Mouse (Mus musculus) limb, embryonic 12.5 days (tissue): ENCODE results near the gene Dnm2. TPM values are rescaled to one million over a fixed set of nuclear protein-coding genes. Genes with fewer than 3 reads are reported as not detected.
"Not testable (repeated sequence)": the region's sequence is repeated elsewhere in the genome, so short reads cannot be mapped to it uniquely, and the experiment has no call there.

Experiments used
- ATAC-seq: fragments of 200-750 bp; cut with Nextera tagmentation; 2 replicates; pipeline ENCODE4 v1.8.0; 2017; ENCODE audit warnings: low read depth, moderate TSS enrichment; ENCODE audit not compliant: insufficient number of reproducible peaks, insufficient read depth, low FRiP score, low TSS enrichment
- H3K27ac ChIP-seq: fragments of 300-500 bp; sonication (generic); 2 replicates; pipeline ENCODE4 v1.5.1; 2016; ENCODE audit warnings: mild to moderate bottlenecking, moderate library complexity
- H3K27me3 ChIP-seq: fragments of 300-500 bp; sonication (generic); 2 replicates; pipeline ENCODE4 v1.6.1; 2016; ENCODE audit warnings: mild to moderate bottlenecking, moderate library complexity
- H3K36me3 ChIP-seq: fragments of 300-500 bp; sonication (generic); 2 replicates; pipeline ENCODE4 v1.6.1; 2016; ENCODE audit warnings: mild to moderate bottlenecking, moderate library complexity
- H3K4me1 ChIP-seq: fragments of 300-500 bp; sonication (generic); replicated peaks from 2 replicates; pipeline ENCODE4 v1.6.1; 2016
- H3K4me2 ChIP-seq: fragments of 300-500 bp; sonication (generic); 2 replicates; pipeline ENCODE4 v1.6.1; 2016; ENCODE audit warnings: mild to moderate bottlenecking, moderate library complexity
- H3K4me3 ChIP-seq: fragments of 300-500 bp; sonication (generic); replicated peaks from 2 replicates; pipeline ENCODE4 v1.5.1; 2016; ENCODE audit warnings: mild to moderate bottlenecking
- H3K9ac ChIP-seq: fragments of 300-500 bp; sonication (generic); replicated peaks from 2 replicates; pipeline ENCODE4 v1.6.1; 2016; ENCODE audit warnings: mild to moderate bottlenecking, moderate library complexity
- H3K9me3 ChIP-seq: fragments of 300-500 bp; sonication (generic); 2 replicates; pipeline ENCODE4 v1.6.1; 2016; ENCODE audit warnings: mild to moderate bottlenecking, moderate library complexity
- WGBS: fragments of 180-500 bp; shearing (Covaris S2); methylation state at CpG from one replicate; pipeline ENCODE4 v1.1.7; 2016; 5-methylcytosine and 5-hydroxymethylcytosine counted together
- polyA plus RNA-seq: library from polyadenylated mRNA; unstranded; fragments of >200 nt; fragmentation: Nextera tagmentation; extraction: Ambion mirVana; gene quantifications from 2 replicates; pipeline ENCODE4 v1.2.1, GENCODE M21; 2016

The Dnm2 gene
- polyA plus RNA-seq, 1 experiment from 2014 or later: 78.4 TPM

DNA sequence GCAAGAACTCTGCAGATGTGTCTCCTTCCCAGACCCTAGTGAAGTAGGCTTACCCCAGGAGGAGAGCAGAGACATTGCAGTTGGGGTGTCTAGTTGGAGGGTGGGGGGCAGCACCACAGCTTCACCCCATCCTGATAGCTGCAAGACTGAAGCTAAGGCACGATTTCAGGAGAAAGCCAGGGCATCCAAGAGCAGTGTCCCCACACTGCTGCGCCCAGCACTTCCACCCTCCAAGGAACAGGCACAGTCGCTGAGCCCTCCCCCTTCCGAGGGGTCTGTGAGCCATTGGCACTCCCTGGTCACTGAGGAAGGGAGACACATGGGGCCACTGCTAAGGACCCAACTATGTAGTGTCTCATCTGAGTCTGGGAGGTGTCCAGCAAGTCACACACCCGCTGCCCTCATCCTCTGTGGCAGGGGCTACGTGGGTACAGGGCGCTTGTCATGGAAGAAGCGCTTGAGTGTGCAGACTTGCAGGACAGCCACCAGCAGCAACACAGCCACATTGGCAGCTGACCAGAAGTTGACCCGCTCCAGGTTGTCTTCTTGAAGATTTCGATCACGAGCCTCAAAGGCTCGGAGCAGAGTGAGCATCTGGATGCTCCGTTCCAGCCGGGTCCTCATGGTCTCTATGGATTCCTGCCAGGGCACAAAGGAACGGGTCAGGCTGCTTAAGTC is 83.2 kb downstream of the Dnm2 start:
- Histone ChIP-seq H3K4me3 (no peak overlapping the region), H3K4me2 (no peak overlapping the region), H3K27ac (no peak overlapping the region), H3K4me1 (peaks cover 15% of the 10 kb centered on the region), H3K9me3 (no peaks in the 10 kb centered on the region), H3K27me3 (no peaks in the 10 kb centered on the region), H3K36me3 (peaks cover 63% of the 10 kb centered on the region), H3K9ac (no peak overlapping the region)
- no peak for ATAC-seq
- 92% methylated on average over 15 of the region's 15 CpGs for WGBS

DNA sequence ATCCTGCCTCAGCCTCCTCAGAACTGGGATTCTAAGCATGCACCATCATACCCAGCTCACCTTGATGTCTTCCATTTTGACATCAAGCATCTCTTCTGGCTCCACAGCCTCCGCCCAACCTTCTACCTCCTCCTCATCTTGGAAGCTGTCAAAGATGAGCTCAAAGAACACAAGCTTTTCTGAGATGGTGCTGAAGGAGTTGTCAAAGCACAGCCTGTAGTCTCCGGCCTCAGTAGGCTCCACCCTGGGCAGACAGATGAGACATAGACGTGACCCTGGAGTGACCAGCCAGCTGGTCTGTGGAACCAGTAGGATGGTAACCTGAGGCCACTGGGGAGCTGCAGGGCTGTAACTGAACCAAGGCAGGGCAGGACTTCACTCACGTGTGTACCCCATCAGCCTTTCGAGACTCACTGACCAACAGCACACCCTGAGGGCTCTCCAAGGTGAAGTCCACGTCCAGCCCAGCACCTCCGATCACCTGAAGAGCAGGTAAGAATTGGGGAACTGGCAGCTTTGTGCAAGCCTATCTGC is 84.2 kb downstream of the Dnm2 start:
- Histone ChIP-seq H3K4me1 (peaks cover 15% of the 10 kb centered on the region), H3K4me2 (peak overlapping the region; percentile 71), H3K36me3 (peaks cover 53% of the 10 kb centered on the region), H3K27ac (peak overlapping the region; percentile 89; the same call in 1 of the 2 replicates), H3K27me3 (no peaks in the 10 kb centered on the region), H3K4me3 (peak overlapping the region; percentile 63), H3K9ac (peak overlapping the region; percentile 76), H3K9me3 (no peaks in the 10 kb centered on the region)
- WGBS: 78% methylated on average over 7 of the region's 7 CpGs
- no peak for ATAC-seq

DNA sequence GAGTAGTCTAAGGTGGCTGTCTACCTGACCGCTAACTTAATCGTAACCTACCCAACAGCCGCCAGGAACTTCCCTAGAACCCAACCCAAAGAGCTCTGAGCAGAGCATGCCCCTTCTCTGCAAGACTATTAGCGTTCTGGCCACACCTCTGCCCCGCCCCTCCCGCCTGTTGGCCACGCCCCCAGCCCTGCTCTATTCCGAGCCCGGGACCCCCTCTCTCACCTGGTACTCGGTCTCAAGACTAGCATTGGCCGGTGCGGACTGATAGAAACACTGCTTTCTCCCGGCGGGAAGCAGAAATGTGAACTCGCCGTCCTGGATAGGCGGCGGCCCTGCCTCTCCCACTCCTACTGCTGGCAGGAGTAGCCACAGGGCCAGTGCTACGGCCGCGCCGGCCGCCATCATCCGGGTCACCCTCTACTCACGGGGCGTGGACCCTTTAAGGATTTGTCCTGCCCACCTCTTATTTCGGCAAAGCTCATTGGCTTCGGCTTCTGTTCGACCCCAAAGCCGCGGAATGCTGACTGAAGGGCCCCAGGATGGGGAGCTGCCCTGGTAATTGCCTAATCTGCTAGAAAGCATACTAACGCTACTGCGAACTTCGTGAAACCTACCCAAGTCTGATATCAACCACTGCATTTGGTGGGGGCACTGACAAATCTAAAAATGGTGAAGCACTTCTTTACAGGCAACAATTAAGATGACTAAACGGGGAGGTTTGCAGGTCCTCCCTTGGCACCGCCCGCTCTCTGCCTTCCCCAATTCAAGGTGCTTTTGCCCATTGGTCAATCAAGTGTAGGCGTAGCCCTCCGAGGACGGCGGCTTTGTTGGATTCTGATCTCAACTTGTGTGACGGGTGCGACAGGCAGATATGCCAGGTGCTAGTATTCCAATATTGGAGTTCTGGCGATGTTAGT is 85.3 kb downstream of the Dnm2 start, which contains the start of gene Tmed1:
Gene Tmed1, minus strand, starts transcription at position 481 of the 917 bp plus-strand sequence.
- Histone ChIP-seq H3K4me1 (peaks cover 15% of the 10 kb centered on the region), H3K9ac (peak within 1 kb of the TSS; percentile 76), H3K27ac (peak within 1 kb of the TSS; percentile 89), H3K9me3 (no peaks in the 10 kb centered on the region), H3K36me3 (peaks cover 42% of the 10 kb centered on the region), H3K4me2 (peak within 1 kb of the TSS; percentile 71), H3K27me3 (no peaks in the 10 kb centered on the region), H3K4me3 (peak within 1 kb of the TSS; percentile 63)
- under 1% methylated on average over 44 of the region's 44 CpGs for WGBS
- ATAC-seq: peak; percentile 95

DNA sequence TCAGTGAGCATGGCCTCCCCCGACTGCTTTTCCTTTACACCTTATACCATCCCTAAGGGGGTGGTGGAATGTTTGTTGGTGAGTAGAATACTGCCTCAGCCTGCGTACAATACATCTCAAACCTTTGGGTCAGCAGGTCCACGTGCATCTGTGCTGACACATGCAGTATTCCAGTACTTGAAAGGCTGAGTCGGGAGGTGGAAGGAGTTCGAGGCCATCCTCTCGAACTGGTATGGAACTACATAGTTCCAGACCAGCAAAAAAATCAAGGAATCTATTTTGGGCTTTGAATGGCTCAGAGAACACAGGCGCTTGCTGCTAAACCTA is 85.9 kb downstream of the Dnm2 start:
- Histone ChIP-seq H3K4me2 (peak overlapping the region; percentile 71), H3K4me3 (peak overlapping the region; percentile 63), H3K9me3 (no peaks in the 10 kb centered on the region), H3K4me1 (peaks cover 15% of the 10 kb centered on the region), H3K36me3 (peaks cover 36% of the 10 kb centered on the region), H3K9ac (peak overlapping the region; percentile 76), H3K27me3 (no peaks in the 10 kb centered on the region), H3K27ac (peak overlapping the region; percentile 89)
- 10% methylated on average over 7 of the region's 7 CpGs for WGBS
- peak; percentile 18; the same call in 1 of the 2 replicates for ATAC-seq

DNA sequence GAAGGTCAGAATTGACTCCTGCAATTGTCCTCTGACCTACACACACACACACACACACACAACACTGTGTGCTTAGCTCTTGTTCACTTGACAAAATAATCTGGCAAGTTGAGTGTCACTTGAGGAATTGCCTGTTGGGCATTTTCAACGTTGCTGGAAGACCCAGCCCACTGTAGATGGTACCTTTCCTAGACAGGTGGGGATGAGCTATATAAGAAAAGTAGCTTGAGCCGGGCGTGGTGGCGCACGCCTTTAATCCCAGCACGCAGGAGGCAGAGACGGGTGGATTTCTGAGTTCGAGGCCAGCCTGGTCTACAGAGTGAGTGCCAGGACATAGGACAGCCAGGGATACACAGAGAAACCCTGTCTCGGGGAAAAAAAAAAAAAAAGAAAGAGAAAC is 86.3 kb downstream of the Dnm2 start:
- Histone ChIP-seq H3K9me3 (no peaks in the 10 kb centered on the region), H3K4me1 (peaks cover 15% of the 10 kb centered on the region), H3K27me3 (no peaks in the 10 kb centered on the region), H3K27ac (peak overlapping the region; percentile 89), H3K36me3 (peaks cover 32% of the 10 kb centered on the region), H3K4me2 (peak overlapping the region; percentile 71), H3K4me3 (peak overlapping the region; percentile 63), H3K9ac (peak overlapping the region; percentile 76)
- no peak for ATAC-seq
- WGBS: 78% methylated on average over 9 of the region's 9 CpGs

DNA sequence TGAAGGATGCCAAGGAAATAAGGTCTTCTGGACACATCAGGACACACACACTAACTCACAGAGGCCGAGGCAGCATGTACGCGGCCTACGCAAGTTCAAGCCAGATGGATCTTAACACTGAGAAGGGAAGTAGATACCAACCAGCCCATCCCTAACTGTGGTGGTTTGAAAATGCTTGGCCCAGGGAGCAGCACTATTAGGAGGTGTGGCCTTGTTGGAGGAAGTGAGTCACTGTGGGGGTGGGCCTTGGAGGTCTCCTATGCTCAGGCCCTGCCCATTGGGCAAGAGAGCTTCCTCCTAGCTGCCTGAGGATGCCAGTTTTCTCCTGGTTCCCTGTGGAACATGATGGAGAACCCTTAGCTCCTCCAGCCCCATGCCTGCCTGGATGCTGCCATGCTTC is 88.8 kb downstream of the Dnm2 start:
- no peak for ATAC-seq
- no peak overlapping the region for H3K4me2 ChIP-seq
- H3K4me3 ChIP-seq: no peak overlapping the region
- 97% methylated on average over 4 of the region's 4 CpGs for WGBS
- no peak overlapping the region for H3K9ac ChIP-seq
- H3K27ac ChIP-seq: no peak overlapping the region
- no peaks in the 10 kb centered on the region; the same call in 1 of the 2 replicates for H3K9me3 ChIP-seq
- no peaks in the 10 kb centered on the region for H3K27me3 ChIP-seq
- peaks cover 8% of the 10 kb centered on the region; the same call in 1 of the 2 replicates for H3K36me3 ChIP-seq
- peaks cover 15% of the 10 kb centered on the region for H3K4me1 ChIP-seq

DNA sequence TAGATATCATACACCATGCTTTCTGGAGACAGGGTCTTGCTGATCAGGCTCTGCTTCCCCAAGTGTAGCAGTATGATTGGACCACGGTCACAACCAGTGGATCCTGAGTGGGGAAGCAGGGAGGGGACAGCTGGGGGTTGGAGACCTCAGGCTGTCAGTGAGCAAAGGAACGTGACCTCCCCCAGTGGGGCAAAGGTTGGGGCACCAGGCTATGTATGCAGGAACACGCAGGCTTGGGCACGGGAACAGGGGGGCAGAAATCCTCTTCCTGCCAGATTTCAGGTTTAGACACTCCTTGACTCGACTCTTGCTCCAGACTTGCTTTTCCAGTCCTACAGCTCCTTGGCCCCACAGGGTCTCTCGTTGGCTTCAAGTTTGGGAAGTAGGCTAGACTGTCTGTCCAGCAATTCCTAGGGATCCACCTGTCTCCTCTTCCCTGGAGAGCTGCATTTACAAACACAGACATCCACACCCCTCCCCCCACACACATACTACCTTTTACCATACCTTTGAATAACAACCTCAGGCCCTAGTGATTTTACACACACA is 93.3 kb downstream of the Dnm2 start:
- Histone ChIP-seq H3K27me3 (no peaks in the 10 kb centered on the region), H3K9me3 (no peaks in the 10 kb centered on the region; the same call in 1 of the 2 replicates), H3K36me3 (no peaks in the 10 kb centered on the region), H3K4me2 (no peak overlapping the region), H3K27ac (no peak overlapping the region), H3K4me1 (no peaks in the 10 kb centered on the region), H3K4me3 (no peak overlapping the region), H3K9ac (no peak overlapping the region)
- 77% methylated on average over 6 of the region's 6 CpGs for WGBS
- ATAC-seq: no peak

DNA sequence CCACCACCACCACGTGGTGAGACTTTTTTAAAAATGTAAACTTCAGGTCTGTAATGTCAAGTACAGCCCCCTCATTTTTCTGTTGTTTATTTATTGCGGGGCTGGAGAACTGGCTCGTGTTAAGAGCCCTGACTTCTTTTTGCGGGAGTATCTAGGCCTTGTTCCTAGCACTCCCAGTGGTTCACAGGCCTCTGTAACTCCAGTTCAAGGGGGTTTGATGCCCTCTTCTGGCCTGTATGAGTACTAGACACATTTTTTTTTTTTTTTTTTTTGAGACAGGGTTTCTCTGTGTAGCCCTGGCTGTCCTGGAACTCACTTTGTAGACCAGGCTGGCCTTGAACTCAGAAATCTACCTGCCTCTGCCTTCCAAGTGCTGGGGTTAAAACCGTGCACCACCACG is 94.0 kb downstream of the Dnm2 start:
- not testable (repeated sequence) for H3K4me3 ChIP-seq, H3K36me3 ChIP-seq, ATAC-seq, H3K27ac ChIP-seq, H3K4me2 ChIP-seq, H3K27me3 ChIP-seq, H3K4me1 ChIP-seq, H3K9me3 ChIP-seq, H3K9ac ChIP-seq
- 79% methylated on average over 6 of the region's 6 CpGs for WGBS

DNA sequence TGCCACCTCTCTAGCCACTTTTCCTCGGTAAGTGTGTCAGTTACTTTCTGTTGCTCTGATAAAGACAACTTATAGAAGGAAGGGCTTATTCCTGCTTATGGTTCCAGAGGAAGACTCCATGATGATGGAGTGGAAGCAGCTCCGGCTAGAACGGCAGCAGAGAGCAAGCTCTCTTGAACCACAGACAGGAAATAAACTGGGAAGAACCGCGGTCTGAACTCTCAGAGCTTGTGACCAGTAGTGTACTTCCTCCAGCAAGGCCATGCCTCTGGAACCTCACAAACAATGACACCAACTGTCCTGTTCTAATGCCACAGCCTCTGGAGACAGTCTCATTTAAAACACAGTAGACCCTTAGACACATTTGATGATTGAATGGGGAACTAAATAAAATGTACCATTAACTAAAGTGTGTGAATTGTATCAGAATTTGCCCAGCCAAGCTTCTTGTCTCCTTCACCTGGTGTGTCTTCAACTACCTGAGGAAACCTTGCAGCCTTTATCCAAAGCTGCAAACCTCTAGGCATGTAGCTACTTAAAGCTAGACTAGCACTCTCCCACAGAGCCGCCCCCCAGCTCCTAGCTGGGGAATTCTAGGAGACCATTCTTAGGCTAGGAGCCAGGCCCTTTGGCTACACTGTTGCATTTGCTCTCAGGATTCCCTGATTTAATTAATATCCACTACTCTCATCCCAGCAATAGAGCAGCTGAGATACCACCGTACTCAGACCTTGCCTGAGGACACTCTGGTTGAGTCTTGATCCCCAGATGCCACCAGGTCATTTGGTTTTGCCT is 100.6 kb downstream of the Dnm2 start:
- 88% methylated on average over 7 of the region's 7 CpGs for WGBS
- no peaks in the 10 kb centered on the region for H3K9me3 ChIP-seq
- no peak overlapping the region for H3K4me3 ChIP-seq
- H3K4me2 ChIP-seq: no peak overlapping the region
- no peak overlapping the region for H3K9ac ChIP-seq
- no peaks in the 10 kb centered on the region for H3K4me1 ChIP-seq
- H3K27me3 ChIP-seq: no peaks in the 10 kb centered on the region
- no peaks in the 10 kb centered on the region for H3K36me3 ChIP-seq
- no peak for ATAC-seq
- no peak overlapping the region for H3K27ac ChIP-seq

DNA sequence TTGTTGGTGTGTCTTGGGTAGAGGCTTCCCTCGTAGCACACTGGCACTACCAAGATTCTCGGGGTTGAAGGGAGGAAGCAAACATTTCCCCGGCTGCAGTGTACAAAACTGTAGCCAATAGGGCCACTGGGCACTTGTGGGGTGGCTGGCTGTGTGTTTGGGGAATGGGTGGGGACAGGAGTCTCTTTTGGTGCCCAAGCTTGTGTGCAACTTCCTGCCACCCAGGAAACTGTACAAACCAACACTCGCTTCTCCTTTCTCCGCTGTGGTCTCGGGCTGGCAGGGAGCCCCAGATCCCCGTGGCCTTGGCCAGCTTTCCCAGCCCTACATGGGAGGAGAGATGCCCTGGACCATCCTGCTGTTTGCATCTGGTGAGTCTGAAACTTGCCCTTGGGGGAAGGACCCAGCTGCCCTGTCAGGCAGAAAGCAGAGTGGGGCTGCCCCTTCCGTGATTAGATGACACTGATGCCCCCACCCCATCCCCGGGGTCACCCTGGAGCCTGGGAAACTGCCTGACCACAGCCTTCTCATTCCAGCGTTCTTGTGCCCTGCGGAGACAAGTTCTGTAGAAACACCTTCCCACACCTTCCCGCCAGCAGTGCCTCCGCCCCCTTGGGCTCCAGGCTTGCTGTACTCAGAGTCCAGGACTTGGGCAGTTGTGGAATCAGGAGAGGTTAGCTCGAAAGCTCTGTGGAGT is 101.4 kb downstream of the Dnm2 start, which contains the start of gene AB124611:
Gene AB124611, plus strand, starts transcription at position 240 of the 697 bp plus-strand sequence.
- no peak within 1 kb of the TSS for H3K4me3 ChIP-seq
- H3K36me3 ChIP-seq: no peaks in the 10 kb centered on the region
- H3K27me3 ChIP-seq: no peaks in the 10 kb centered on the region
- no peak within 1 kb of the TSS for H3K4me2 ChIP-seq
- WGBS: 64% methylated on average over 14 of the region's 14 CpGs
- no peak within 1 kb of the TSS for H3K27ac ChIP-seq
- no peak for ATAC-seq
- H3K4me1 ChIP-seq: no peaks in the 10 kb centered on the region
- H3K9me3 ChIP-seq: no peaks in the 10 kb centered on the region
- no peak within 1 kb of the TSS for H3K9ac ChIP-seq
